Mouse (Mus musculus) embryonic fibroblast, embryonic 13.5 days (primary cell): Measurements from ENCODE around the gene Rab19.

ENCODE experiments used
- CTCF ChIP-seq: IDR thresholded peaks from 2 replicates; pipeline ENCODE4 v1.5.1; 2011; ENCODE audit warnings: mild to moderate bottlenecking, control low read depth, low read length, moderate library complexity, borderline replicate concordance; ENCODE audit not compliant: insufficient read depth
- POLR2A ChIP-seq: IDR thresholded peaks from 2 replicates; pipeline ENCODE4 v1.6.1; 2011; ENCODE audit warnings: low read depth, mild to moderate bottlenecking, control low read depth, low read length, moderate library complexity

- TF ChIP-seq POLR2A (no peak), CTCF (peak; percentile 52; the same call in 1 of the 2 replicates)
Observed at GRCm38 (mm10) chr6:39400343-39400742, 19.4 kb downstream of the Rab19 start.
